Mouse (Mus musculus) brain, embryonic 14.5 days (tissue): ENCODE measurements at regions not wholly inside any gene's neighbourhood (a gene's known extent, or its start where the extent isn't known, plus 50 kb on each side); places are given as distances from the start of the nearest gene placed in this dataset.

Experiments
- CTCF ChIP-seq: fragments of 200-500 bp; IDR thresholded peaks from 2 replicates; pipeline ENCODE4 v1.5.1; 2012; ENCODE audit warnings: inconsistent platforms, mild to moderate bottlenecking, moderate library complexity, borderline replicate concordance; ENCODE audit not compliant: insufficient read depth, insufficient read length; ENCODE audit errors: extremely low read depth
- POLR2A ChIP-seq: fragments of 200-500 bp; IDR thresholded peaks from 2 replicates; pipeline ENCODE4 v1.6.1; 2012; ENCODE audit warnings: mild to moderate bottlenecking, inconsistent platforms, borderline replicate concordance; ENCODE audit not compliant: poor library complexity, insufficient read depth, insufficient read length, severe bottlenecking; ENCODE audit errors: extremely low read depth

- TF ChIP-seq CTCF (no peak), POLR2A (no peak)
These were observed 250.5 kb downstream of the Gm4791 start for GRCm38 (mm10) chr9:47249029-47249428.
